Mouse (Mus musculus) right cerebral cortex, postnatal 36 days (tissue): ENCODE measurements around the gene Olfr572.

Experiments
- DNase-seq, 2 experiments: peaks; one replicate each; pipeline ENCODE4 v3.0.0; 2022; ENCODE audit warnings: low spot score in 2 of 2, mixed read lengths in 1 of 2

Olfr572 gene

GRCm38 (mm10) chr7:102924109-102924508 lies at the start of gene Olfr572:
Olfr572 (plus strand) TSS chr7:102924409.
- DNase-seq = no peak

GRCm38 (mm10) chr7:102876822-102877221 lies 47.4 kb upstream of the Olfr572 start, which contains the start of gene Olfr568:
Olfr568 (plus strand) TSS chr7:102877122.
- no peak for DNase-seq

- no peak for DNase-seq
Observed at GRCm38 (mm10) chr7:102890782-102891181, 33.4 kb upstream of the Olfr572 start, which contains the start of gene Olfr569. Olfr569 (minus strand) TSS chr7:102890882.

GRCm38 (mm10) chr7:102915261-102915660 lies 8.9 kb upstream of the Olfr572 start:
- DNase-seq = no peak

- no peak for DNase-seq
Observed at GRCm38 (mm10) chr7:102916405-102916804, 7.8 kb upstream of the Olfr572 start.

- DNase-seq = no peak
Observed at GRCm38 (mm10) chr7:102917032-102917875, 7.0 kb upstream of the Olfr572 start, which contains the start of gene Olfr571. Olfr571 (minus strand) TSS chr7:102917536.

GRCm38 (mm10) chr7:102919632-102920031 lies 4.6 kb upstream of the Olfr572 start:
- DNase-seq = no peak

GRCm38 (mm10) chr7:102927105-102927504 lies 2.9 kb downstream of the Olfr572 start:
- no peak for DNase-seq

GRCm38 (mm10) chr7:102942475-102942874 lies 18.3 kb downstream of the Olfr572 start, which contains the start of gene Olfr573-ps1:
Olfr573-ps1 (minus strand) TSS chr7:102942575.
- no peak for DNase-seq

GRCm38 (mm10) chr7:102943417-102943816 lies 19.2 kb downstream of the Olfr572 start:
- no peak for DNase-seq

- no peak for DNase-seq
Observed at GRCm38 (mm10) chr7:102948167-102948566, 24.0 kb downstream of the Olfr572 start, which contains the start of gene Olfr574. Olfr574 (plus strand) TSS chr7:102948467.

- DNase-seq = no peak
Observed at GRCm38 (mm10) chr7:102950732-102951131, 26.5 kb downstream of the Olfr572 start.

GRCm38 (mm10) chr7:102958137-102958536 lies 33.9 kb downstream of the Olfr572 start:
- DNase-seq = no peak

- no peak for DNase-seq
Observed at GRCm38 (mm10) chr7:102958593-102958992, 34.4 kb downstream of the Olfr572 start, which contains the start of gene Olfr575. Olfr575 (minus strand) TSS chr7:102958775.

GRCm38 (mm10) chr7:102962360-102962759 lies 38.2 kb downstream of the Olfr572 start, which contains the start of gene Olfr576:
Olfr576 (plus strand) TSS chr7:102962660.
- DNase-seq = no peak

- no peak for DNase-seq
Observed at GRCm38 (mm10) chr7:102974399-102974798, 50.2 kb downstream of the Olfr572 start.

GRCm38 (mm10) chr7:102975843-102976242 lies 51.6 kb downstream of the Olfr572 start, which contains the start of gene Olfr577:
Olfr577 (minus strand) TSS chr7:102975943.
- DNase-seq = no peak
